Mouse (Mus musculus) liver, embryonic 12.5 days (tissue): Measurements from ENCODE around the gene Tll2. TPM values are rescaled to one million over a fixed set of nuclear protein-coding genes. Genes with fewer than 3 reads are reported as not detected.

Experiments
- ATAC-seq: fragments of 200-750 bp; cut with Nextera tagmentation; 2 replicates; pipeline ENCODE4 v1.8.0; 2017; ENCODE audit warnings: moderate number of reproducible peaks, mild to moderate bottlenecking, moderate library complexity
- H3K27ac ChIP-seq: fragments of 300-500 bp; sonication (generic); 2 replicates; pipeline ENCODE4 v1.5.1; 2016; ENCODE audit warnings: mild to moderate bottlenecking
- H3K27me3 ChIP-seq: fragments of 300-500 bp; sonication (generic); replicated peaks from 2 replicates; pipeline ENCODE4 v1.6.1; 2016; ENCODE audit warnings: mild to moderate bottlenecking, moderate library complexity
- H3K36me3 ChIP-seq: fragments of 300-500 bp; sonication (generic); 2 replicates; pipeline ENCODE4 v1.6.1; 2016; ENCODE audit warnings: mild to moderate bottlenecking, moderate library complexity
- H3K4me1 ChIP-seq: fragments of 300-500 bp; sonication (generic); 2 replicates; pipeline ENCODE4 v1.6.1; 2016
- H3K4me2 ChIP-seq: fragments of 300-500 bp; sonication (generic); 2 replicates; pipeline ENCODE4 v1.6.1; 2016; ENCODE audit warnings: mild to moderate bottlenecking, moderate library complexity
- H3K4me3 ChIP-seq: fragments of 300-500 bp; sonication (generic); 2 replicates; pipeline ENCODE4 v1.5.1; 2016; ENCODE audit warnings: mild to moderate bottlenecking, moderate library complexity
- H3K9ac ChIP-seq: fragments of 300-500 bp; sonication (generic); 2 replicates; pipeline ENCODE4 v1.6.1; 2016; ENCODE audit warnings: mild to moderate bottlenecking, moderate library complexity
- H3K9me3 ChIP-seq: fragments of 300-500 bp; sonication (generic); replicated peaks from 2 replicates; pipeline ENCODE4 v1.6.1; 2016; ENCODE audit warnings: mild to moderate bottlenecking, moderate library complexity
- WGBS: fragments of 180-500 bp; shearing (Covaris S2); methylation state at CpG from one replicate; pipeline ENCODE4 v1.1.7; 2016; ENCODE audit not compliant: insufficient replicate concordance; 5-methylcytosine and 5-hydroxymethylcytosine counted together
- polyA plus RNA-seq: library from polyadenylated mRNA; unstranded; fragments of >200 nt; fragmentation: Nextera tagmentation; extraction: Ambion mirVana; gene quantifications from 2 replicates; pipeline ENCODE4 v1.2.1, GENCODE M21; 2016

Tll2 gene
- polyA plus RNA-seq, 1 experiment from 2014 or later: not detected

GRCm38 (mm10) chr19:41039110-41039509, 167.5 kb downstream of the Tll2 start:
- H3K9me3 ChIP-seq: no peaks in the 10 kb centered on the region
- H3K4me2 ChIP-seq: no peak overlapping the region
- H3K4me3 ChIP-seq: no peak overlapping the region
- no peak overlapping the region for H3K9ac ChIP-seq
- no peak overlapping the region for H3K27ac ChIP-seq
- WGBS: 56% methylated on average over 7 of the region's 7 CpGs
- H3K36me3 ChIP-seq: no peaks in the 10 kb centered on the region
- no peaks in the 10 kb centered on the region; the same call in 1 of the 2 replicates for H3K27me3 ChIP-seq
- H3K4me1 ChIP-seq: peaks cover 3% of the 10 kb centered on the region; the same call in 1 of the 2 replicates
- ATAC-seq: no peak

DNA sequence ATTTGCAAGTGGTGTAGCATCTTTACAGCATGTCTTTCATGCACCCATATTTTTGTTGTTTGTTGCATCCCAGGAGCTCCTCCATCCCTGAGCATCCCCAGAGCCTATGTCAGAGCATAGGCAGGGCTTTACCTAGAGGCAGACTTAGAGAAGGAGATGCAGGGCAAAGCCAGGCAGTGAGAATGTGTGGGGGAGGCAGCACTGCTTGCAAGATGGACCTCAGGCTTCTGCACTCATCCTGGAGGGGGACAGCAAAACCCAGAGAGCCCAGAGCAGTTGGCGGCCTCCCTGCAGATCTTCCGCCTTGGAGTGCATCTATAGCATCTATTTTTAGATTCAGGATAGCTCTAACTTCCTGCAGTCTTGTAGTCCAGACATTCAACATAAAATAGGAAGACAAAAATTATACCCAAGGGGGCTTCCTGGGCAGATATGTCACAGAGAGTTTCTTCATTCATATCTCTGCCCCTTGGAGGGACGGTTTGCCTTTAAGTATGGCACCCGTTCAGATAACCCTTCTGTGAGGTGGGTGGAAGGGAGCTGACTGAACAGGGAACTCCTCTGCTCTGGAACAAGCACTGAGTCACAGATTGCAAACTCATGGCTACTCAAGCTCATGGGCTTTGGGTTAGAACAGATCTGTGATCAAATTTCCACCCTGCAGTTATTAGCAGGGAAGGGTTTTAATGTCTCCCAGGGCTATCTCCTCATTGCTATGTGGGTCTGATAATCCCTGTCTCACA, 170.7 kb downstream of the Tll2 start:
- ATAC-seq: no peak
- no peaks in the 10 kb centered on the region for H3K36me3 ChIP-seq
- no peak overlapping the region for H3K9ac ChIP-seq
- 23% methylated on average over 4 of the region's 4 CpGs for WGBS
- peaks cover 3% of the 10 kb centered on the region; the same call in 1 of the 2 replicates for H3K4me1 ChIP-seq
- H3K4me3 ChIP-seq: no peak overlapping the region
- peaks cover 9% of the 10 kb centered on the region for H3K27me3 ChIP-seq
- H3K4me2 ChIP-seq: no peak overlapping the region
- no peak overlapping the region for H3K27ac ChIP-seq
- no peaks in the 10 kb centered on the region for H3K9me3 ChIP-seq

Other genes starting within 250 kb of the Tll2 start
- 0.37 and 0.45 TPM in 2 replicates for gene Blnk, start 212.3 kb downstream of the Tll2 start, polyA plus RNA-seq
- gene Dntt, start 177.6 kb downstream of the Tll2 start, polyA plus RNA-seq: 0.06 TPM in 1 of 2 replicates, not detected in the other
- not detected in 2 replicates for gene Opalin, start 129.7 kb downstream of the Tll2 start, polyA plus RNA-seq
- 93.0 and 98.7 TPM in 2 replicates for gene Tm9sf3, start 57.2 kb upstream of the Tll2 start, polyA plus RNA-seq
- gene Pik3ap1, start 178.3 kb upstream of the Tll2 start, polyA plus RNA-seq: 5.5 and 6.0 TPM in 2 replicates